Mouse (Mus musculus) left cerebral cortex, adult 2 months (tissue): ENCODE data around the gene Taf1b. TPM values are rescaled to one million over a fixed set of nuclear protein-coding genes. Genes with fewer than 3 reads are reported as not detected.
"Not testable (repeated sequence)": the region's sequence is repeated elsewhere in the genome, so short reads cannot be mapped to it uniquely, and the experiment has no call there.

Source experiments
- DNase-seq, 2 experiments: peaks; one replicate each; pipeline ENCODE4 v3.0.0; 2021 to 2022; ENCODE audit warnings: low spot score in 2 of 2, mixed read lengths in 1 of 2; ENCODE audit errors: extremely low spot score in 1 of 2
- H3K27ac ChIP-seq: fragments of 200-600 bp; 2 replicates; pipeline ENCODE4 v1.8.1; 2022
- H3K4me3 ChIP-seq: fragments of 200-600 bp; 2 replicates; pipeline ENCODE4 v1.8.1; 2022
- CTCF ChIP-seq: fragments of 200-600 bp; IDR thresholded peaks from 2 replicates; pipeline ENCODE4 v1.8.1; 2022; ENCODE audit warnings: antibody characterized with exemption, mild to moderate bottlenecking, moderate library complexity
- intact Hi-C: fragments of 180-260 bp; cut with DNase I; formaldehyde crosslinking; loops from one replicate; pipeline ENCODE4 v1.15.1; 2025
- total RNA-seq, 2 experiments: library from RNA; stranded (reverse); gene quantifications; 2 replicates each; pipeline ENCODE4 v1.2.3; 2021

The Taf1b gene
- total RNA-seq, 2 experiments from 2014 or later: 26.3 to 31.5 TPM

DNA sequence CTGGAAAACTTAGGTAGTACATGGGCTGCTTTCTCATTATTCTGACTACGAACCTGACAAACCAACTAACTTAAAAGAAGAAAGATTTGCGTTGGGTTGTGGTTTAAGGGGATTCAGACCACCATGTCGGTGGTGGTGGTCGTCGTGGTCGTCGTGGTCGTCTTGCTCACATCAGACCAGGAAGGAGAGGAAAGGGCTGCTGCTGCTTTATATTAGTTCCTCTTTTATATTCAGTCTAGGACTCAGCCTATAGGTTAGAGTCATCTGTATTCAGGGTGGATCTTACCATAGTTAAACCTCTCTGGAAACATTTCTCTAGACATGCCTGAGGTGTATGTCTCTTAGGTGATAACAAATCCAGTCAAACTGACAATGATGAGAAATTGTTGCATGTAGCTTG, 19.0 kb downstream of the Taf1b start:
- intact Hi-C loops: no loop called here
- TF ChIP-seq CTCF: no peak
- no peak for DNase-seq
- H3K4me3 ChIP-seq: no peak overlapping the region
- H3K27ac ChIP-seq: no peak overlapping the region

DNA sequence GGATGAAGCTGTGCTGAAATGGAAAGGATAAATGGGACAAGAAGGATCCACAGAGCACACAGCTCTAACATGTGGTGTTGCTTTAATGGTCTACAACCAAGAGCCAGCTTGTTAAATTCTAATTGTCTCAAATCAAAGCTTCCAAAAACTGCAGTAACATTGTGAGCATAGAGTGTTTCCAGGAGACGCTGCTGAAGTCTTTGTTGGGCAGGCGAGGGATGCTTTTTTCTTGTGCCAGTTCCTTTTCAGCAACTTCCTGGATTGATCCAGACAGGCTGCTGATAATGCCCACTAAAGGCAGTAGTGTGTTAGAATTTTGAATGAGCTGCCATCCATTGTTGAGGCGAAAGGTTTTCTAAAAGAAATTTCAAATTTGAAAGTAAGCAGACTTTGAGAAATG, 22.9 kb downstream of the Taf1b start:
- peak overlapping the region; percentile 40; the same call in 1 of the 2 replicates for H3K27ac ChIP-seq
- no peak for TF ChIP-seq CTCF
- intact Hi-C loops: loop anchor here (5.0 kb wide), 1 partner anchor 76 kb away; no protein-coding TSS in a partner anchor
- H3K4me3 ChIP-seq: no peak overlapping the region
- no peak for DNase-seq

DNA sequence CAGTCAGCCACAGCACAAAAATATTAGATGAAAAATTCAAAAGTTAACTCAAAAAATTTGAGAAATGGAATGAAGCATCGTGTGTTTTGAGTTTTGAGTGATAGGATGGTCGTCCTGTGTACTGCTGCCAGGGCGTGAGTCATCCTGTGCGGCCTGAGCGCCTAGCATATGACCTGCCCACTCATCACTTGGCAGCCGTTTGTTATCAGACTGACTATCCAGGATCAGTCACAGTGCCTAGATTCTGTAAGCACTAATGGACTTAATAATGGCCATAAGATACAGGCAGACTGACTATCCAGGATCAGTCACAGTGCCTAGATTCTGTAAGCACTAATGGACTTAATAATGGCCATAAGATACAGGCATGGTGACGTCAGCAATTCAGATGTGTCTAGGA, 26.9 kb downstream of the Taf1b start:
- intact Hi-C loops, H3K4me3 ChIP-seq, DNase-seq, H3K27ac ChIP-seq: not testable (repeated sequence)

DNA sequence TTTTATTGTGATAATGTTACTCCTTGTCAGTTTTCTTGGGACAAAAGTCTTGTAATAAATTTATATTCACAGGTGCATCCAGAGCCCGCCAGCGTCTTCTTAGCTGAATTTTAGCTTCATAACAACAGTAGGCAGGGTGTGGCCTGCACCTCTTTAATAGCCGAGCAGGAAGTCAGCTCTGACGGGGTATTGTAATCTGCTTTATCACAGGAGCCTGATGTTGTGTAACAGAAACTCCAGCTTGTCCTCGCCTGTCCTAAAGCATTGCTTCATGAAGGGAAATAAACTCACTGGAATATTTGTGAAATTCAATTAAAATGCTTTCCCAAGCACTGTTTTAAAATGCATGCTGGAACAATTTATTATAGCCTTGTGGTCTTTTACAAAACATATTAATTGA, 38.2 kb downstream of the Taf1b start:
- Histone ChIP-seq H3K27ac (peak overlapping the region; percentile 58; the same call in 1 of the 2 replicates), H3K4me3 (no peak overlapping the region)
- intact Hi-C loops: loop anchor here (5.0 kb wide), 1 partner anchor 61 kb away; no protein-coding TSS in a partner anchor
- TF ChIP-seq CTCF: no peak
- no peak for DNase-seq

DNA sequence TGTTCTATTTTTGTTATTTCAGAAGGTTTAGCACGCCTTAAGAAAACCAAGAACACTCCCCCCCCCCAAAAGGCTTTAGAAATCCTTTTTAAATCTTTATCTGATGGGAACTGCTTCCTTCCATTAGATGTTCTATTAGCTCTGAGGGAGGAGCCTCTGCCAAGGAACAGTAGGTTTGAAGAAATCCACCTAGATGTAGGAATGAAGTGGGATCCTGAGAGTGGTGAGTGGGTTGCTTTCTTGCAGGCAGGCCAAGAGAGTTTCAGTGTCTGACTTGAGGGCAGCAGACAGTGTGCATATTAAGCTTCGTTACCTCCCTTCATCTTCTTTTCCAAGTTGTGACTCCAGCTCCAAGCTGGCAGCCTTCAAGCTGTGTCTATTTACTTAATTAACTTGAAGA, 39.0 kb downstream of the Taf1b start:
- no peak for TF ChIP-seq CTCF
- H3K4me3 ChIP-seq: no peak overlapping the region
- H3K27ac ChIP-seq: peak overlapping the region; percentile 58
- intact Hi-C loops: loop anchor here (5.0 kb wide), 1 partner anchor 60 kb away; no protein-coding TSS in a partner anchor
- no peak for DNase-seq

DNA sequence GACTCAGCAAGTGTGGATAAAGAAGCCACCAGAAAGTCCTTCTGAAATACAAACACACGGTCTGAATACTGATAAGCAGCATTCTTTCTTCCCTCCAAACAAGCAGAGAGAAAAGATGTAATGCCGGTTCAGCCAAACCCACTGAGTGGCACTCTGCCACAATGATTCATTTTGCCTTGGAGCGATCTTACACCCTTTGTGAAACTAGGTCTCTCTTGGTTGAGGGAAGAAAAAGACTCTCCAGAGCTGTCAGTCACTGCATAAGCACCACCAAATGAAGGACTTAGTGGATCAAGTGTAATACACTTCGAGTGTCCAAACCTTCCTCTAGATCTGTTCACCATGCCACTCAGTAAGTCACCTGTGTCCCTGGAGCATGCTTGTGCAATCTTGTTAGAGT, 39.8 kb downstream of the Taf1b start:
- DNase-seq: peak in 1 of 2 experiments; percentile 48

DNA sequence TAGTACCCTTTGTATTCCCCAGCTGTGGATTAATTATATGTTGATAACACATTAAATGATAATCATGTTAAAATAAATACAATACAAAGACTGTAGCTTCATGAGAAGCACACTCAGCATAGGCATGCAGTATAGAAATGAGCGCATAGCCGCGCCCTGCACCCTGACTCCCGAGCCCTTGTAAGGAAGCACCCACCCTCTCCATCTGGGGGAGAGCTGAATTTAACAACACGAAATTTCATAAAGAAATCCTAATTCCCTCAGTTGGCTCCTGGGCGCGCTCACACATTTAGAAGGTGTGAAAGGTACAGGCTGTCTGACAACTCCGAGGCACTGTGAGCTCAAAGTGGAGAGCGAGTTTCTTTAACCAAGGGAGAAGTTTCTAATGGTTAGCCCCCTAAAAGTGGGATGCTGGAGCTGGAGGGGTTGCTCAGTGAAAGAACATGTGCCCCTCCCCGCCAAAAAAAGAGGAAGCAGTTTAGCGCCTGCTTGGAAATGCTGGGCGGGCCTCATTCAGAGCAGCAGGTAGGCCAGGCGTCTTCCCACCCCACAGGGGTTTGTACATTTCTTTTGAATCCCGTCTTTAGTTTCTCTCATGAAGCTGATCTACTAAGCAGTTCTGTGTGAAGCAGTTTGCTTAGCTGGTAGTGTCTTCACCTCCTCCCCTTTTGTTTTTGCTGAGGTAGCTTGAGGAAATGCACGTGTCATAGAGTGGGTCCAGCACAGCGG, 43.4 kb downstream of the Taf1b start:
- no peak overlapping the region for H3K27ac ChIP-seq
- no peak overlapping the region for H3K4me3 ChIP-seq
- intact Hi-C loops: no loop called here
- no peak for TF ChIP-seq CTCF
- no peak for DNase-seq

More for the DNA sequence above, 39.8 kb downstream of the Taf1b start:
- no peak overlapping the region for H3K4me3 ChIP-seq
- intact Hi-C loops: loop anchor here (5.0 kb wide), 1 partner anchor 59 kb away; no protein-coding TSS in a partner anchor
- TF ChIP-seq CTCF: no peak
- H3K27ac ChIP-seq: peak overlapping the region; percentile 58

DNA sequence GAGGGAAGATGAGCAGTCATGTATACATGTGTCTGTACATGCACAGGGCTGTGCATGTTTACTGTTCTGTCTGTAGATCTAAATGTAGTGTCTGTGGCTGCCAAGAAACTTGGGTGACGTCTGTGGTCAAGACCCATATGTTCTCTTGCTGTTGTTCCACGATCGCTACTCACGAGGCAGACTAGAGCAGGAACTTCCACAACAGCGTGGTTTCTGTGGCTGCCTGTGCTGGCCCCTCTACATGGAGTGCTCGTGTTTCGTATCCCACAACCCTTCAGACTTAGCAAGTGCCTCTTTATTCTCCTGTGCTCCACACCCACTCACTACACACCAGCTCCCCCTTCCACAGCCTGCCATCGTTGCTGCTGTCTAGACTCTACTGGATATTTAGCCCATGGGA, 49.5 kb downstream of the Taf1b start:
- DNase-seq: no peak
- intact Hi-C loops: no loop called here
- Histone ChIP-seq H3K27ac (no peak overlapping the region), H3K4me3 (no peak overlapping the region)
- no peak for TF ChIP-seq CTCF

DNA sequence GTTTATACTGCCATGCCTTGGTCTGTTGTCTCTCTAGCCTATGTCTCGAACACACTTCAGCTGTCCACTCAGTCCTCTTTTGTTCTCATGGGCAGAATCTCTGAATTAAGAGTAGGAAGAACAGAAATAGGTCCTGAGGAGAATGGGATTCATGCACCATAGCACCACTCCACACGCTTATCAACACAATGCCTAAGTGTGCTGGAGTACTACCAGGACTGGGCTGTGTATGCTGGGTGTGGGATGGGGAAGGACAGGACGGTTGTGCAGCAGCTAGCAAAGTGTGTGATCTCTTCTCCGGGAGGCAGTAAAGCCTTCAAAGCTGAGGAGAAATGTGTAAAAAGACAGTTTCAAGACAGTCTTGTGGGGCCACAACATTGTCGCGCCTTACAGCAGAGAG, 50.7 kb downstream of the Taf1b start:
- intact Hi-C loops: no loop called here

DNA sequence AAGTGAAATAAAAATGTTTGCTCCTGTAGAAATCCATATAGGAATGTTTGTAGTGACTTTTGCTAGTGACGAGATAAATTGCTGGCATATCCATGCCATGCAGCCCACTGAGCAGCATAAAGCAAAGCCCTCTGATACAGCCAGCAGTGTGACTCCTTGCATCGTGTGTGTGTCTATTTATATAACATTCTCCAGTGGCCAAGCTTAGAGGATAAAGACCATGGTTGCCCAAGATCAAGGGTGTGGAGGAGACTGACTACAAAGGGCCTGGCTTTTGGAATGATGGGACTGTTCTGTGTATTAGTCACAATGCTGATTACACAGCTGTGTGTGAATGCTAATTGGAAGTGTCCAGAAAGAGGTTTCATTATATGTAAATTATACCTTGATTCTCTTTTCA, 54.4 kb downstream of the Taf1b start:
- no peak for TF ChIP-seq CTCF
- intact Hi-C loops: no loop called here
- no peak for DNase-seq

More for the DNA sequence above, 50.7 kb downstream of the Taf1b start:
- no peak for DNase-seq
- Histone ChIP-seq H3K27ac (no peak overlapping the region), H3K4me3 (no peak overlapping the region)
- no peak for TF ChIP-seq CTCF

DNA sequence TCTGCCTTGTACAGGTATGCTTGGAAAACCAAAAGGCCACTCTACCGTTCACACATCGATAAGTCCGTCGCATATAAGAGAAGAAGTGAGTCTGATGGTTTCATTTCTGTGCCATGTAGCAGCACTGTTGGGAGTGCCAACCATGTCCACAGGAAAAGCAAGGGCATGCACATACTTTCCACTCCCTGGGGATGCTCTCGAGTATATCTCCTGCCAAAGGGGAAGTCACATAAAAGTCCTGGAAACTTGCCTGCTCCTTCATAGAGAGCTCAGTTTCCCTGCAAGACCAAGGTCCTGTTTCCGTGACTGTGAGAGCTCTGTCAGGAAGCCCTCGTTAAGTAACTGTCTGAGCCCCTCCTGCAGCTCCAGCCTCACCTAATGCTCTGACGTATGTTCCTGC, 57.8 kb downstream of the Taf1b start:
- no peak overlapping the region for H3K4me3 ChIP-seq
- DNase-seq: no peak
- intact Hi-C loops: no loop called here
- H3K27ac ChIP-seq: no peak overlapping the region
- TF ChIP-seq CTCF: no peak

More for the DNA sequence above, 54.4 kb downstream of the Taf1b start:
- Histone ChIP-seq H3K27ac (no peak overlapping the region), H3K4me3 (no peak overlapping the region)

DNA sequence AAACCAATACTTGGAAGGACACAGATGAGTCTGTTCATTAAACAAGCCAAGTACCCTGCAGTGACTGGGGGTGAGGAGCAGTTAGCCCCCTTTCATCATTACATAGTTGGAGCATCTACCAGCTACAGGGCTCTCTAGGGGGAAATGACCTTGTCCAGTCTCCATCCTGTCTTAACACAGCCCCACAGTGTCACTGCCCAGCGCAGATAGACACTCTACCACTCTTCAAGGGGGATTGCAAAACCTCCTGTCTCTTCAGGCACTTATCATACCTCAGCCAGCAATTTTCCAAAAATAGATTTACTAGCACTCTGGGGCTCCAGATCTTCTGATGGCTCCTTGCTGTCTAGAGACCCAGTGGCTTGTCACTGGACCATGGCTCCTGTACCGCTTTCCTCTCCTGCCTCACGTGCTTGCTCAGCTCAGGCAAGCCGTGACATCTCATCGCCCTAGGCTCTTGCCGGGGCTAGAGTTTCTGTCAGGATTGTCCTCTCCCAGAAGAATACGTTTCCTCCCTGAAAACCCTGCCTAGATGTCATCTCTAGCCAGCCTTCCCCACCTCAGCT, 65.3 kb downstream of the Taf1b start:
- no peak for TF ChIP-seq CTCF
- Histone ChIP-seq H3K27ac (no peak overlapping the region), H3K4me3 (no peak overlapping the region)
- no peak for DNase-seq
- intact Hi-C loops: no loop called here
